Mouse (Mus musculus) ES-E14 (cell line): ENCODE data around the gene Ifitm1. TPM values are rescaled to one million over a fixed set of nuclear protein-coding genes. Genes with fewer than 3 reads are reported as not detected.
A peak's percentile ranks its signal among the peaks of the same experiment; 100 is the strongest.

Experiments used
- DNase-seq: peaks from one replicate; pipeline ENCODE4 v3.0.0-alpha.2; 2013; ENCODE audit warnings: low read depth, low spot score
- H3K27ac ChIP-seq: 2 replicates; pipeline ENCODE4 v1.5.1; 2012; ENCODE audit warnings: low read depth, mild to moderate bottlenecking, low read length, moderate library complexity, mixed read lengths; ENCODE audit not compliant: poor library complexity, insufficient read depth, severe bottlenecking
- H3K36me3 ChIP-seq: 2 replicates; pipeline ENCODE4 v1.6.1; 2012; ENCODE audit warnings: mild to moderate bottlenecking, low read length, moderate library complexity, mixed read lengths; ENCODE audit not compliant: control insufficient read depth, poor library complexity, insufficient read depth, severe bottlenecking
- H3K4me1 ChIP-seq, 2 experiments: fragments of 150-350 bp in 1 of 2; sonication (generic) in 1 of 2; 2 replicates each; pipeline ENCODE4 v1.6.1; 2012; ENCODE audit warnings: low read length in 2 of 2, mild to moderate bottlenecking in 1 of 2, mixed read lengths in 1 of 2; ENCODE audit not compliant: control insufficient read depth in 2 of 2, insufficient read depth in 2 of 2, poor library complexity in 1 of 2
- H3K4me3 ChIP-seq, 2 experiments: fragments of 150-350 bp in 1 of 2; sonication (generic) in 1 of 2; 2 replicates each; pipeline ENCODE4 v1.5.1; 2012; ENCODE audit warnings: low read length in 2 of 2, low read depth in 1 of 2, mild to moderate bottlenecking in 1 of 2, mixed read lengths in 1 of 2; ENCODE audit not compliant: insufficient read depth in 1 of 2, poor library complexity in 1 of 2, severe bottlenecking in 1 of 2
- H3K9ac ChIP-seq: 2 replicates; pipeline ENCODE4 v1.6.1; 2012; ENCODE audit warnings: low read depth, mild to moderate bottlenecking, low read length, mixed read lengths; ENCODE audit not compliant: poor library complexity, insufficient read depth, severe bottlenecking
- H3K9me3 ChIP-seq: fragments of 150-350 bp; sonication (generic); 2 replicates; pipeline ENCODE4 v1.6.1; 2012; ENCODE audit warnings: low read depth, mild to moderate bottlenecking, low read length; ENCODE audit not compliant: control insufficient read depth, insufficient read depth
- CHD2 ChIP-seq: IDR thresholded peaks from 2 replicates; pipeline ENCODE4 v1.6.1; 2014; ENCODE audit warnings: mild to moderate bottlenecking, low read depth, low read length, inconsistent platforms
- HCFC1 ChIP-seq: IDR thresholded peaks from 2 replicates; pipeline ENCODE4 v1.6.1; 2012; ENCODE audit warnings: low read length, inconsistent platforms, borderline replicate concordance; ENCODE audit not compliant: insufficient read depth
- MAFK ChIP-seq: IDR thresholded peaks from 2 replicates; pipeline ENCODE4 v1.6.1; 2014; ENCODE audit warnings: mild to moderate bottlenecking, low read depth, low read length, inconsistent platforms; ENCODE audit not compliant: insufficient read depth
- ZC3H11A ChIP-seq: IDR thresholded peaks from 2 replicates; pipeline ENCODE4 v1.6.1; 2012; ENCODE audit warnings: low read depth, mild to moderate bottlenecking, inconsistent platforms, low read length, borderline replicate concordance
- ZNF384 ChIP-seq: IDR thresholded peaks from 2 replicates; pipeline ENCODE4 v1.6.1; 2012; ENCODE audit warnings: low read depth, low read length, inconsistent platforms
- in situ Hi-C, 2 experiments: fragments of 600-800 bp; cut with MboI; formaldehyde crosslinking; loops; one replicate each; pipeline ENCODE4 v1.15.1; 2025; ENCODE audit warnings: low sequenced_read_pairs in 2 of 2, inconsistent platforms in 1 of 2; ENCODE audit not compliant: unreplicated experiment in 2 of 2
- total RNA-seq: library from RNA; depleted of rRNA; stranded (reverse); fragments of 300-350 nt; gene quantifications from 2 replicates; pipeline ENCODE4 v1.2.3, GENCODE M21; 2012

Gene Ifitm1
- total RNA-seq, 1 experiment, result 274 TPM

- Histone ChIP-seq H3K27ac (peak overlapping the region; percentile 99), H3K4me1 (peaks cover 17 to 21% of the 10 kb centered on the region in 2 experiments), H3K9me3 (no peaks in the 10 kb centered on the region), H3K36me3 (no peaks in the 10 kb centered on the region; the same call in 1 of the 2 replicates), H3K4me3 (no peak overlapping the region), H3K9ac (peak overlapping the region; percentile 73)
- peak; percentile 96 for DNase-seq
- TF ChIP-seq MAFK (no peak), CHD2 (no peak; the same call in 1 of the 2 replicates), ZC3H11A (no peak), HCFC1 (no peak)
- in situ Hi-C loops, result loop anchor here in 1 of 2 experiments (10.0 kb wide), 1 partner anchor 85 kb away; no protein-coding TSS in a partner anchor
These were observed 7.7 kb upstream of the Ifitm1 start for GRCm38 (mm10) chr7:140959181-140959901.

DNA sequence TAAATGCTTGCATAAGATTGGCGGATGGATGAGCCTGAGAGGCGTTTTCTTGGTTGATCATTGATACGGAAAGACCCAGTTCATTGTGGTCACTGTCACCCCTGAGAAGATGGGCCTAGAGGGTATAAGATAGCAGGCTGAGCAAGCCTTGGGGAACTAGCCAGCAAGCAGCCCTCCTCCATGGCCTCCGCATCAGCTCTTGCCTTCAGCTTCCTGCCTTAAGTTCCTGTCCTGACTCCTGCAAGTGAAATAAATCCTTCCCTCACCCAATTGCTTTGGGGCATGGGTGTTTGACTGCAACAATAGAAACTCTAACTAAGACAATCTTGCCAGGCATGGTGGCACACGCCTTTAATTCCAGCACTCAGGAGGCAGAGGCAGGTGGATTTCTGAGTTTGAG, 7.0 kb upstream of the Ifitm1 start:
- H3K36me3 ChIP-seq, result no peaks in the 10 kb centered on the region
- no peak overlapping the region; the same call in 1 of the 2 replicates for H3K9ac ChIP-seq
- peak overlapping the region; percentile 89 for H3K27ac ChIP-seq
- H3K9me3 ChIP-seq, result no peaks in the 10 kb centered on the region
- no peak overlapping the region for H3K4me3 ChIP-seq
- peaks cover 17 to 27% of the 10 kb centered on the region in 2 experiments for H3K4me1 ChIP-seq
- TF ChIP-seq ZC3H11A (no peak), CHD2 (no peak), HCFC1 (no peak)
- no peak for DNase-seq
- in situ Hi-C loops, result no loop called here

DNA sequence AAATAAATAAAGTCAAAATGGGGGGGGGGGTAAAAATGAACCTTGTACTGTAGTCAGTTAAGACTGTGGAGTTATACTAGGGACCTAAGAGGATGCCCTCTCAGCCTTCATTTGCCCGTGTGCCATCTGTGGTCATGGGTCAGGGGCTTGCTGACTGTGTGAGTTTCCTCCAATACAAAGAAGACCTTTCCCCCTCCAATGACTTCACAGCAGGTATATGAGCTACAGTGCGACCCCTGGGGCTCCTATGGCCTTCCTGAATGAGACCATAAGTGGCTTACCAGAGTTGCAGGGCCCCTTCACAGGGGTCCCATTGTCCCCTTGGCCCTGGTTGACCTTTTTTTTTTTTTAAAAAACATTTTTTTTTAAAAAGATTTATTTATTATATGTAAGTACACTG, 5.6 kb upstream of the Ifitm1 start:
- no peak for TF ChIP-seq CHD2
- TF ChIP-seq ZC3H11A, result no peak
- TF ChIP-seq MAFK, result no peak
- TF ChIP-seq HCFC1, result no peak
- no peak for TF ChIP-seq ZNF384
- peak overlapping the region; percentile 89 for H3K27ac ChIP-seq
- H3K4me1 ChIP-seq, result peaks cover 17 to 28% of the 10 kb centered on the region in 2 experiments
- H3K9ac ChIP-seq, result no peak overlapping the region; the same call in 1 of the 2 replicates
- no peak overlapping the region for H3K4me3 ChIP-seq
- no peak for DNase-seq
- no peaks in the 10 kb centered on the region for H3K36me3 ChIP-seq
- in situ Hi-C loops, result no loop called here
- H3K9me3 ChIP-seq, result no peaks in the 10 kb centered on the region

DNA sequence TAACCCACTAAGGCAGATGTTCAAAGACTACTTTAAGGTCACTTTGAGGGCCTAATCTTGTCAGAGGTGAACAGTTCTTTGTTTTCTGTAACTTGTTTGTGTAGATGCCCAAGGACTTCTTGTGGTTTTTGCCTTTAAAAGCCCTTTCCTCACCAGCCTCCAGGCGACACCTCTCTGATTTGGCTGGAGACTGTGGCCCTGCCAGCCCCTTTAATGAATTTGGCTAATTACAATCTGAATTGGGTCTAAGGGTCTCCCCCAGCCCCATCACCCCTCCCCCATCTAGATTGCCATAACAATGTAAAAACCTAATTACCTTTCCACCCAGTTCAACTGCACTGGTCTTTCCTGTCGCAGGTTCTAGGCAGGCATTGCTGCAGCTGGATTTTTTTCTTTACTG, 4.3 kb upstream of the Ifitm1 start:
- H3K36me3 ChIP-seq, result no peaks in the 10 kb centered on the region
- in situ Hi-C loops, result no loop called here
- H3K4me3 ChIP-seq, result peak overlapping the region; percentile 45 to 57; a peak in 1 of 4 replicates
- peak; percentile 68 for DNase-seq
- no peak for TF ChIP-seq HCFC1
- no peak for TF ChIP-seq ZNF384
- no peak for TF ChIP-seq CHD2
- no peak for TF ChIP-seq ZC3H11A
- no peak for TF ChIP-seq MAFK
- H3K27ac ChIP-seq, result peak overlapping the region; percentile 93
- peak overlapping the region; percentile 7; the same call in 1 of the 2 replicates for H3K9ac ChIP-seq
- H3K4me1 ChIP-seq, result peaks cover 19 to 28% of the 10 kb centered on the region in 2 experiments
- H3K9me3 ChIP-seq, result no peaks in the 10 kb centered on the region
